Mouse (Mus musculus) cerebellum, postnatal 36 days (tissue): ENCODE data around the gene Vmn1r17.
"Not testable (repeated sequence)": the region's sequence is repeated elsewhere in the genome, so short reads cannot be mapped to it uniquely, and the experiment has no call there.

Source experiments
- DNase-seq, 2 experiments: peaks; one replicate each; pipeline ENCODE4 v3.0.0; 2021 to 2022; ENCODE audit warnings: mixed read lengths in 2 of 2

Gene Vmn1r17

GRCm38 (mm10) chr6:57363627-57364026 lies at the start of gene Vmn1r17:
Gene Vmn1r17, minus strand, starts transcription at chr6:57363727.
- DNase-seq, result no peak

- DNase-seq, result not testable (repeated sequence)
These were observed 40.0 kb upstream of the Vmn1r17 start, which contains the start of gene Vmn1r19 for GRCm38 (mm10) chr6:57403480-57403879. Gene Vmn1r19, plus strand, starts transcription at chr6:57403780.

GRCm38 (mm10) chr6:57395683-57396082 lies 32.2 kb upstream of the Vmn1r17 start, which contains the start of gene Vmn1r18:
Gene Vmn1r18, minus strand, starts transcription at chr6:57395783.
- no peak for DNase-seq

GRCm38 (mm10) chr6:57367496-57367895 lies 4.0 kb upstream of the Vmn1r17 start:
- DNase-seq, result no peak

- DNase-seq, result not testable (repeated sequence)
These were observed 2.3 kb upstream of the Vmn1r17 start for GRCm38 (mm10) chr6:57365866-57366265.

- no peak for DNase-seq
These were observed 6.7 kb downstream of the Vmn1r17 start for GRCm38 (mm10) chr6:57356864-57357263.

GRCm38 (mm10) chr6:57329394-57329793 lies 34.1 kb downstream of the Vmn1r17 start, which contains the start of gene Vmn1r16:
Gene Vmn1r16, minus strand, starts transcription at chr6:57329494.
- DNase-seq, result no peak

GRCm38 (mm10) chr6:57326176-57326575 lies 37.4 kb downstream of the Vmn1r17 start:
- no peak for DNase-seq
